In genomic region chr13:55462965-55463364, GRCm38 (mm10) we compare ENCODE assay signal across 19 mouse cellular contexts. TPM values are rescaled to one million over a fixed set of nuclear protein-coding genes. Genes with fewer than 3 reads are reported as not detected.
A peak's percentile ranks its signal among the peaks of the same experiment; 100 is the strongest.
DNase-seq lines count a peak whose midpoint lies in the region; ATAC-seq and TF ChIP-seq lines count a peak whose summit lies in the region.
"Had no signal": no experiment of that assay in that cellular context is flagged by ENCODE, and none has a peak within 500 bp of the region (broad histone marks: within the 10 kb centered on the region; RNA-seq: fewer than 3 reads in every experiment).

No protein-coding gene starts in this region.

- 75% methylated on average over 2 of the region's 2 CpGs for WGBS in spleen, adult 2 months
- WGBS in forebrain, embryonic 15.5 days = 46% methylated on average over 2 of the region's 2 CpGs
- WGBS in hindbrain, postnatal 0 days = 56% methylated on average over 2 of the region's 2 CpGs
- WGBS in neural tube, embryonic 12.5 days = 47% methylated on average over 2 of the region's 2 CpGs
- WGBS in kidney, embryonic 14.5 days = 56% methylated on average over 2 of the region's 2 CpGs

- H3K9me3 ChIP-seq in forebrain, embryonic 15.5 days = no peaks in the 10 kb centered on the region
- H3K9me3 ChIP-seq in hindbrain, postnatal 0 days (ENCODE audit: low read length) = no peaks in the 10 kb centered on the region
- H3K9me3 ChIP-seq in neural tube, embryonic 12.5 days = no peaks in the 10 kb centered on the region
- no peaks in the 10 kb centered on the region for H3K9me3 ChIP-seq in kidney, embryonic 14.5 days (ENCODE audit: control insufficient read depth, low read length)
- H3K9me3 ChIP-seq: limb, embryonic 13.5 days had no signal

- TF ChIP-seq CTCF in spleen, adult 2 months (IDR thresholded peaks at IDR 0.05; ENCODE audit: extremely low read depth, insufficient read depth, insufficient read length, insufficient replicate concordance) = no peak
- no peak for TF ChIP-seq CTCF in hindbrain, postnatal 0 days (IDR thresholded peaks at IDR 0.05; ENCODE audit: low read depth)

- H3K4me1 ChIP-seq in spleen, adult 2 months (ENCODE audit: control insufficient read depth, insufficient read depth, insufficient read length) = peaks cover 21% of the 10 kb centered on the region
- peaks cover 37% of the 10 kb centered on the region for H3K4me1 ChIP-seq in forebrain, embryonic 15.5 days
- H3K4me1 ChIP-seq in hindbrain, postnatal 0 days (ENCODE audit: insufficient read depth, low read length) = peaks cover 17% of the 10 kb centered on the region
- H3K4me1 ChIP-seq in neural tube, embryonic 12.5 days = peaks cover 30% of the 10 kb centered on the region
- peaks cover 9% of the 10 kb centered on the region; the same call in 1 of the 2 replicates for H3K4me1 ChIP-seq in kidney, embryonic 14.5 days (ENCODE audit: control insufficient read depth, insufficient read depth, low read length)

- peak overlapping the region; percentile 66; the same call in 1 of the 2 replicates for H3K27ac ChIP-seq in spleen, adult 2 months (ENCODE audit: insufficient read depth, low read length)
- H3K27ac ChIP-seq in forebrain, embryonic 15.5 days (replicated peaks) = peak overlapping the region; percentile 97; the same call in 1 of the 2 replicates
- H3K27ac ChIP-seq in hindbrain, postnatal 0 days = 0 out of 2 replicates have a peak overlapping the region, but pooled peaks have one; percentile 94
- H3K27ac ChIP-seq in neural tube, embryonic 12.5 days = no peak overlapping the region
- no peak overlapping the region for H3K27ac ChIP-seq in kidney, embryonic 14.5 days (ENCODE audit: low read depth, low read length)

- H3K4me2 ChIP-seq in forebrain, embryonic 15.5 days (replicated peaks) = no peak overlapping the region
- peak overlapping the region; percentile 63; the same call in 1 of the 2 replicates for H3K4me2 ChIP-seq in hindbrain, postnatal 0 days (ENCODE audit: low read depth, low read length)
- H3K4me2 ChIP-seq in neural tube, embryonic 12.5 days (replicated peaks) = peak overlapping the region; percentile 80
- H3K4me2 ChIP-seq in kidney, embryonic 14.5 days (replicated peaks; ENCODE audit: low read depth, low read length) = no peak overlapping the region

- peaks cover 28% of the 10 kb centered on the region for H3K36me3 ChIP-seq in spleen, adult 2 months (ENCODE audit: control insufficient read depth, insufficient read depth, low read length)
- peaks cover 24% of the 10 kb centered on the region for H3K36me3 ChIP-seq in forebrain, embryonic 15.5 days
- H3K36me3 ChIP-seq in hindbrain, postnatal 0 days (ENCODE audit: insufficient read depth, low read length) = peaks cover 19% of the 10 kb centered on the region; the same call in 1 of the 2 replicates
- peaks cover 42% of the 10 kb centered on the region for H3K36me3 ChIP-seq in neural tube, embryonic 12.5 days
- H3K36me3 ChIP-seq in kidney, embryonic 14.5 days (ENCODE audit: control insufficient read depth, insufficient read depth, low read length) = peaks cover 35% of the 10 kb centered on the region

- H3K27me3 ChIP-seq in spleen, adult 2 months (ENCODE audit: control insufficient read depth, insufficient read depth, low read length) = no peaks in the 10 kb centered on the region
- H3K27me3 ChIP-seq in forebrain, embryonic 15.5 days = no peaks in the 10 kb centered on the region
- no peaks in the 10 kb centered on the region for H3K27me3 ChIP-seq in hindbrain, postnatal 0 days (ENCODE audit: insufficient read depth, low read length)
- no peaks in the 10 kb centered on the region for H3K27me3 ChIP-seq in neural tube, embryonic 12.5 days (replicated peaks)
- H3K27me3 ChIP-seq in kidney, embryonic 14.5 days (ENCODE audit: control insufficient read depth, insufficient read depth, low read length) = no peaks in the 10 kb centered on the region
- H3K27me3 ChIP-seq: limb, embryonic 13.5 days; Patski had no signal

- TF ChIP-seq POLR2A in spleen, adult 2 months (IDR thresholded peaks at IDR 0.05; ENCODE audit: low read depth, low read length) = no peak

- H3K4me3 ChIP-seq in spleen, adult 2 months (ENCODE audit: extremely low read depth, insufficient read depth, insufficient read length) = no peak overlapping the region
- peak overlapping the region; percentile 81; the same call in 1 of the 2 replicates for H3K4me3 ChIP-seq in forebrain, embryonic 15.5 days
- no peak overlapping the region for H3K4me3 ChIP-seq in hindbrain, postnatal 0 days (ENCODE audit: low read length)
- no peak overlapping the region for H3K4me3 ChIP-seq in neural tube, embryonic 12.5 days
- H3K4me3 ChIP-seq in kidney, embryonic 14.5 days (ENCODE audit: low read length) = no peak overlapping the region

- no peak overlapping the region for H3K9ac ChIP-seq in forebrain, embryonic 15.5 days (replicated peaks)
- no peak overlapping the region for H3K9ac ChIP-seq in hindbrain, postnatal 0 days (replicated peaks; ENCODE audit: low read length)
- no peak overlapping the region for H3K9ac ChIP-seq in neural tube, embryonic 12.5 days
- H3K9ac ChIP-seq in kidney, embryonic 14.5 days (ENCODE audit: low read depth, low read length) = no peak overlapping the region

- ATAC-seq in forebrain, embryonic 15.5 days (replicated peaks) = no peak
- no peak for ATAC-seq in hindbrain, postnatal 0 days
- ATAC-seq in neural tube, embryonic 12.5 days (ENCODE audit: low FRiP score, low read depth) = no peak
- no peak for ATAC-seq in kidney, embryonic 14.5 days (ENCODE audit: low FRiP score, low TSS enrichment)
- ATAC-seq: Patski had no signal

- DNase-seq in spleen, adult 2 months (ENCODE audit: low read depth in 1 of 2, low spot score in 2 of 2) = no peak
- no peak for DNase-seq in spleen, adult 18-20 months
- no peak for DNase-seq in hindbrain, postnatal 0 days (ENCODE audit: low spot score)
- DNase-seq in yolk sac, embryonic 10.5 days (ENCODE audit: low spot score) = no peak
- DNase-seq: cerebellum, adult 11-12 months; kidney, postnatal 36 days; lung, adult 18-20 months had no signal

RNA-seq across cellular contexts. Expression of gene Prr7, which starts 1.1 kb away (rescaled TPM):
- 16.2 and 33.9 TPM in 2 replicates for polyA plus RNA-seq in spleen, adult 2 months (2012; rRNA removed)
- 3.2 and 3.4 TPM in 2 replicates for polyA plus RNA-seq in forebrain, embryonic 15.5 days (2015; fragmentation: Nextera tagmentation; extraction: Ambion mirVana)
- 106 and 119 TPM in 2 replicates for total RNA-seq in hindbrain, postnatal 0 days (2014; rRNA removed)
- polyA plus RNA-seq in hindbrain, postnatal 0 days (2015; fragmentation: Nextera tagmentation; extraction: Ambion mirVana) = 4.6 and 4.9 TPM in 2 replicates
- 1.8 TPM in 2 replicates for polyA plus RNA-seq in neural tube, embryonic 12.5 days (2016; fragmentation: Nextera tagmentation; extraction: Ambion mirVana)
- 0.77 and 3.4 TPM in 2 replicates for polyA plus RNA-seq in kidney, embryonic 14.5 days (2014; fragmentation: Nextera tagmentation; extraction: Ambion mirVana)

RNA-seq across cellular contexts. Expression of gene Grk6, which starts 18.1 kb away (rescaled TPM):
- 189 and 229 TPM in 2 replicates for polyA plus RNA-seq in spleen, adult 2 months (2012; rRNA removed)
- polyA plus RNA-seq in forebrain, embryonic 15.5 days (2015; fragmentation: Nextera tagmentation; extraction: Ambion mirVana) = 46.1 and 47.6 TPM in 2 replicates
- total RNA-seq in hindbrain, postnatal 0 days (2014; rRNA removed) = 72.2 and 72.6 TPM in 2 replicates
- polyA plus RNA-seq in hindbrain, postnatal 0 days (2015; fragmentation: Nextera tagmentation; extraction: Ambion mirVana) = 34.7 and 35.5 TPM in 2 replicates
- 51.8 and 52.4 TPM in 2 replicates for polyA plus RNA-seq in neural tube, embryonic 12.5 days (2016; fragmentation: Nextera tagmentation; extraction: Ambion mirVana)
- 38.9 and 59.3 TPM in 2 replicates for polyA plus RNA-seq in kidney, embryonic 14.5 days (2014; fragmentation: Nextera tagmentation; extraction: Ambion mirVana)

RNA-seq across cellular contexts. Expression of gene Dbn1, which starts 24.9 kb away (rescaled TPM):
- 12.8 and 14.2 TPM in 2 replicates for polyA plus RNA-seq in spleen, adult 2 months (2012; rRNA removed)
- 732 and 750 TPM in 2 replicates for polyA plus RNA-seq in forebrain, embryonic 15.5 days (2015; fragmentation: Nextera tagmentation; extraction: Ambion mirVana)
- total RNA-seq in hindbrain, postnatal 0 days (2014; rRNA removed) = 442 and 446 TPM in 2 replicates
- 369 and 371 TPM in 2 replicates for polyA plus RNA-seq in hindbrain, postnatal 0 days (2015; fragmentation: Nextera tagmentation; extraction: Ambion mirVana)
- 575 and 596 TPM in 2 replicates for polyA plus RNA-seq in neural tube, embryonic 12.5 days (2016; fragmentation: Nextera tagmentation; extraction: Ambion mirVana)
- 118 and 164 TPM in 2 replicates for polyA plus RNA-seq in kidney, embryonic 14.5 days (2014; fragmentation: Nextera tagmentation; extraction: Ambion mirVana)

RNA-seq across cellular contexts. Expression of gene F12, which starts 36.4 kb away (rescaled TPM):
- 0.64 and 1.6 TPM in 2 replicates for polyA plus RNA-seq in spleen, adult 2 months (2012; rRNA removed)
- polyA plus RNA-seq in forebrain, embryonic 15.5 days (2015; fragmentation: Nextera tagmentation; extraction: Ambion mirVana) = 0.09 TPM in 1 of 2 replicates, not detected in the other
- not detected in 2 replicates for total RNA-seq in hindbrain, postnatal 0 days (2014; rRNA removed)
- 0.26 and 0.48 TPM in 2 replicates for polyA plus RNA-seq in hindbrain, postnatal 0 days (2015; fragmentation: Nextera tagmentation; extraction: Ambion mirVana)
- polyA plus RNA-seq in neural tube, embryonic 12.5 days (2016; fragmentation: Nextera tagmentation; extraction: Ambion mirVana) = 0.17 TPM in 1 of 2 replicates, not detected in the other
- not detected in 2 replicates for polyA plus RNA-seq in kidney, embryonic 14.5 days (2014; fragmentation: Nextera tagmentation; extraction: Ambion mirVana)
- total RNA-seq: common myeloid progenitor, adult 5-6 weeks; granulocyte monocyte progenitor cell, adult 5-6 weeks; megakaryocyte progenitor cell, adult 5-6 weeks had no signal
- polyA plus RNA-seq: heart, postnatal 0 days; neural tube, embryonic 14.5 days; Patski had no signal

RNA-seq across cellular contexts. Expression of gene Pfn3, which starts 47.9 kb away (rescaled TPM):
- polyA plus RNA-seq in spleen, adult 2 months (2012; rRNA removed) = not detected in 2 replicates
- polyA plus RNA-seq in forebrain, embryonic 15.5 days (2015; fragmentation: Nextera tagmentation; extraction: Ambion mirVana) = 0.63 TPM in 1 of 2 replicates, not detected in the other
- 0.52 TPM in 1 of 2 replicates, not detected in the other for total RNA-seq in hindbrain, postnatal 0 days (2014; rRNA removed)
- 0.37 and 0.68 TPM in 2 replicates for polyA plus RNA-seq in hindbrain, postnatal 0 days (2015; fragmentation: Nextera tagmentation; extraction: Ambion mirVana)
- not detected in 2 replicates for polyA plus RNA-seq in neural tube, embryonic 12.5 days (2016; fragmentation: Nextera tagmentation; extraction: Ambion mirVana)
- polyA plus RNA-seq in kidney, embryonic 14.5 days (2014; fragmentation: Nextera tagmentation; extraction: Ambion mirVana) = not detected in 2 replicates
- total RNA-seq: common myeloid progenitor, adult 5-6 weeks; granulocyte monocyte progenitor cell, adult 5-6 weeks; left cerebral cortex, adult 18-20 months; megakaryocyte progenitor cell, adult 5-6 weeks had no signal
- polyA plus RNA-seq: heart, postnatal 0 days; intestine, embryonic 16.5 days; Patski had no signal

Comparison
In these comparisons a context has a peak if more than half of its experiments do, and no peak if none do; other contexts are left out.
1. H3K27ac ChIP-seq: peak in spleen, adult 2 months (single experiment), forebrain, embryonic 15.5 days (single experiment) and hindbrain, postnatal 0 days (single experiment); none in neural tube, embryonic 12.5 days (single experiment) and kidney, embryonic 14.5 days (single experiment).
2. H3K4me2 ChIP-seq: peak in hindbrain, postnatal 0 days (single experiment) and neural tube, embryonic 12.5 days (single experiment); none in forebrain, embryonic 15.5 days (single experiment) and kidney, embryonic 14.5 days (single experiment).